Mouse (Mus musculus) gonadal fat pad, adult 2 months (tissue): ENCODE data around the gene Dnm2. TPM values are rescaled to one million over a fixed set of nuclear protein-coding genes. Genes with fewer than 3 reads are reported as not detected.

ENCODE experiments used
- DNase-seq: peaks from one replicate; pipeline ENCODE4 v3.0.0-alpha.2; 2012; ENCODE audit warnings: low read depth
- polyA plus RNA-seq: library from polyadenylated mRNA; depleted of rRNA; stranded (reverse); fragments of >200 nt; gene quantifications from 2 replicates; pipeline ENCODE4 v1.2.3, GENCODE M21; 2012

The Dnm2 gene
- polyA plus RNA-seq, 1 experiment: 81.3 TPM

DNA sequence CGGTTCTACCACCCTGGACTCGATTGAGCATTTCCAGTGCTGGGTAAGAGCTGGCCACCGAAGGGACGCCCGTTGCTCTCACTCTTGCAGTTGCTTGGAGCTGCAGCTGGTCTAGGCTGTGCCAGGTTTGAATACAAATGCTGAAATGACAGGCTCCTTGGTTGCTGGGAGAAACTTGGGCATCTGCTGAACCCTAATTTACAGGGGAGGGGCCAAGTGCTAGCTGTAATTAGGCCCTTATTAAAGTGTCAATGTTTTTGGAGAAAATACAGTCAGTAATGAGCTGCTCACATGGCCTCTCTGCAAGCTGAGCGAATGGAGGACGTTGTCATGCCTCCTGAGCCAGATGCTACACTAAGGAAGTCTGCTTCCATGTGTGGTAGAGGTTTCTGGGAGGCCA lies 6.0 kb downstream of the Dnm2 start:
- DNase-seq: no peak

DNA sequence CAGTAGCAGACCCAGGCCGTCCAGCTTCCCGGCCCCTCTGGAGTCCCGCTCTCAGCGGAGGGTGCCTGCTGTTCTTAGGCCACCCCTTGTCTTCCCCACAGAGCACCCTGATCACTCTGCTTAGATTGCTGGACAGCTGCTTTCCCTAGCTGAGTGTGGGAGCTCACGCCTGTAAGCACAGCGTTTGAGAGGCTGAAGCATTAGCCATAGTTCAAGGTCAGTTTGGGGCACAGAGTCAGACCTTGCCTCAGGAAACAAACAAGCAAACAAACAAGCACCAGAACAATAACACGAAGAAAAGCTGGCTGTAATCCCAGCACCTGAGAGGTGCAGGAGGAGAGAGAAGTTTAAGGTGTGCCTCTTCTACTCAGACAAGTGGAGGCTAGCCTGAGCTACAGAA lies 7.4 kb downstream of the Dnm2 start:
- DNase-seq: no peak

DNA sequence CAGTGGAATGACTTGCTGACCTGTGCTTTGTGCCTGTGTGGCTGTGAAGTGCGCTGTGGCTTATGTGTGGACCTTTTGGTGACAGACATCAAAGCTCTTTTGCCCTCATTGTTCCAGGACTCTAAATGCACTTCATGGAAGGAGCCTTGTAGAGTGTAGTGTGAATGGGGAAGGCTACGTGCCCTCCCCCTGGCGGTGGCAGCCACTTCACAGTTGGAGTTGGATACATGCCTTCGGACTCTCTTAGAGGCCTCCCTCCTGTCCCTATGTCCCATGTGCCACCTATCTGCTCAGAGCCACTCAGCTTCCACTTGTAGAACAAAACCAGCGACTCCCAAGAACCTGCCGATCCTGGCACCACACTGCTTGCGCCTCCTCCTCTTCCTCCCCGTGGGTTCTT lies 9.1 kb downstream of the Dnm2 start:
- no peak for DNase-seq

DNA sequence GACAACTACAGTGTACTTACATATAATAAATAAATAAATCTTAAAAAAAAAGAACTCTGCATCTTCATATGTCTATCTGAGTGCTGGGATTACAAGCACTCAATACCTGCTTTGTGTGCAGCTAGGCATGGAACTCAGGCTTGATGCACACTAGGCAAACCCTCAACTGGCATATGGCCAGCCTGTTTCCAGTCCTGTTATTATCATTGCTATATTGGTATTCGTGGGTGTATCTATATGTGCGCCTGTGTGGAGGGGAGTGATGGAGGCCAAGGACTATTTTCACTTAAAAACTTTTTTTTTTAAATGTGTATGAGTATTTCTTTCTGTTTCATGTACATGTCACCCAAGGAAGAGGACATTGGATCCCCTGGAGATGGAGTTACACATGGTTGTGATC lies 9.7 kb downstream of the Dnm2 start:
- no peak for DNase-seq

DNA sequence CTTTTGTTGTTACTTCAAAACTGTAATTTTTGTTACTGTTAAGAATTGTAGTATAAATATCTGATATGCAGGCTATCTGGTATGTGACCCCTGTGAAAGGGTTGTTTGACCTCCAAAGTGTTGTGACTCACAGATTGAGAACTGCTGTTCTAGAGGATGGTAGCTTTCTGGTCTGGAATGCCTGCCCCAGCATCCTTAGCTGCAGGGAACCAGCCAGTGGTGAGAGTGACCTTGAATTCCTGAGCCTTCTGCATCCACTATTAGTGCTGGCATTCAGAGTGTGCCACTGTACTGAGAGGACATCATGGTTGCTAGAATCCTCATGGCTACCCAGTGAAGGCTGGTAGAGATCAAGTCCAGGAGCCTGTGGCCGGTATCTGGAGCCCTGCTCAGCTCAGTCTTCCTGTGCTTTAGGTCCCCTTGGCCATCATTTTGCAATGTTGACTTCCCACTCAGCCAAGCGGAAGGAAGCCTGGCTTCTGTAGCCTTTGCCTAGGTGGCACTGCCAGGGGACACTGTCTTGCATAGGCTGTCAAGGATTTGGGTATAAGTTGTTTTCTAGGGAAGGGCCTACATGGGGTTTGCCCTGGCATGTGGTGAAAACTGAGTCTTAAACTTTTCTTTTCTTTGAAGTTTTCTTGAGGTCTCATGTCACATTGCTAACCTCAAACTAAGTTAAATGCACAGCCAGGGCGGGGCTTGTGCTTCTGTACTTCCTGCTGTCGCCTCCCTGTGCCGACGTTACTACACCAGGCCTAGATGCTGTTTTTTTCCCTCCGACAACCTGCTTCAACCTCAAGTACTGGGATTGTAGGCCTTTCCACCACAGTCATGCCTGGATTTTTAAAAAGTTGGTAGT lies 11.3 kb downstream of the Dnm2 start:
- no peak for DNase-seq

DNA sequence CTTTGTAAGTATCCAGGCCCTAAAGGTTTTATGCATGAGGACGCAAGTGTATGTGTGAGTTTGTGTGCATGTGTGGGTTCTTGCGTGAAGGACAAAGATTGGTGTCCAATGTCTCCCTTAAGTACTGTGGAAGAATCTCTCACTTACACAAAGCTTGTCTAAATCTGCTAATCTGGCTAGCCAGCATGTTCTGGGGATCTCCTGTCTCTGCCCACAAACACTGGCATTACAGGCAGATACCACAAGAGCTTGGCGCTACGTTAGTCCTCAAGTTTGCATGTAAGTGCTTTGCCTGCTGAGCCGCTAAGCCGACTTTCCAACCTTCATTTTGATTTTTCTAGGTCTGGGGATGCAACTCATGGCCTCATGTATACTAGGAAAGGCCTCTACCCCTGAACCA lies 12.9 kb downstream of the Dnm2 start:
- no peak for DNase-seq

DNA sequence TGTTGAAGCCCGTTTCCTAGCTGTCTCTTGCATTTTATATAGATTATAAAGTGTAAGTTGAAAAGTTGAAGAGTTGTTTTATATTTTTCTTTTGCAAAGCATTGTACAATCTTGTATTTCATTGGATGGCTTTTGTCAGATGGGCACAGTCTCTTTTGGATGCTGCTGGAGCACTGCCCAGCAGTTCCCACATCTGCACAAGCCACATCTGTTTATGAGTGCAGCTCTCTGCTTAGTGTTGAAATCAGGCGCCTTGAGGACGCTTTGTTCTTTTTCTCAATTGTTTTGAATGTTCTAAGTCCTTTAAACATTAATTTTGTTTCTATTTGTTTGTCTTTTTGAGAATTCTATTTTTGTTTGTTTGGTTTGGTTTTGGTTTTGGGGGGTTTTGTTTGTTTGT lies 13.5 kb downstream of the Dnm2 start:
- no peak for DNase-seq

DNA sequence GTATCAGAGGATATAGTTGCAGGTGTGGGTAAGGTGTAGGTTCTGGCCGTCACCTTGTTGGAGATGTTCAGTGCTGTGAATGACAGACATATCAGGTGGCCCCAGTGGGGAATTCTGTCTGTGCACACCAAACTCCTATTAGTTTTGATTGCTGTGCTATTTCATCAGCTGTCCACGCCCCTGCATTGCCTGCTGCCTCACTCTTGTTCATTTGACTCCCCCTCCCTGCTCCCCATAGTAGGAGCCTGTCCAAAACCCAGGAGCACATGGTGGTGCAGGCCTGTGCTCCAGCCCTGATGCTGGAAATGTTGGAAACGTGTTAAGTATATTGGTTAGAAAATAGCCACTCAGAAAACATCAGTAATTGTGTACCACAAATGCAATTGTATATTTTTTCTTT lies 14.7 kb downstream of the Dnm2 start:
- DNase-seq: no peak

DNA sequence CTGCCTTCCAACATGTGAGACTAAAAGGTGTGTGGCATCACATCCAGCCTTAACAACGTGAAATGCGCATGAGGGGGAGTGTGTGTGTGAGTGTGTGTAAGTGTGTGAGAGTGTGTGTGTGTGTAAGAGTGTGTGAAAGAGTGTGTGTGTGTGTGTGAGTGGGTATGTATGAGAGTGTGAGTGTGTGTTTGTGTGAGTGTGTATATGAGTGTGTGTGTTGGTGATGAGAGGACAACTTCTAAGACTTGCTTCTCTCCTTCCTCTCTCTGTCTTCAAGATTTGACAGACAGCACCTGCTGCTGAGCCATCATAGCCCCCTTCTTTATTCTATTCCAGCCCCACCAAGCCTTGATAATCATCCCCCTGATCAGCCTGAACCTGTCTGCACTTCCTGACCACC lies 15.2 kb downstream of the Dnm2 start:
- DNase-seq: no peak

DNA sequence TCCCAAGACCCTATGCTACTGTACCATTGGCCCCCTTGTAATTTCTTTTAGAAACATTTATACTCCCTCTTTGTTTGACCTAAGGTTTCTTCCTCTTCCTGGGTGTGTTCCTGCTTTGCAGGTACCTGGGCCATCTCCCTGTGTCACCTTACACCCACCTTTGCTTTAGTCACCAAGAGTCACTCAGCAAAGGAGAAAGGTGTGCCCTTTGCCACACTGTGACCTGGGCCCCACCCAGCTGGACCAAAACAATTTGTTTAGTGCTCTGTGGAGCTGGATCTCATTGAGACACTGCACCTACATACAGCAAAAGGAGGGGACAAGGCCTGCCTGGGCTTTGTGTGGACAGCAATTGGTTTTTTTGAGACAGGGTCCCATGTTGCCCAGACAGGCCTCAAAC lies 15.7 kb downstream of the Dnm2 start:
- no peak for DNase-seq

DNA sequence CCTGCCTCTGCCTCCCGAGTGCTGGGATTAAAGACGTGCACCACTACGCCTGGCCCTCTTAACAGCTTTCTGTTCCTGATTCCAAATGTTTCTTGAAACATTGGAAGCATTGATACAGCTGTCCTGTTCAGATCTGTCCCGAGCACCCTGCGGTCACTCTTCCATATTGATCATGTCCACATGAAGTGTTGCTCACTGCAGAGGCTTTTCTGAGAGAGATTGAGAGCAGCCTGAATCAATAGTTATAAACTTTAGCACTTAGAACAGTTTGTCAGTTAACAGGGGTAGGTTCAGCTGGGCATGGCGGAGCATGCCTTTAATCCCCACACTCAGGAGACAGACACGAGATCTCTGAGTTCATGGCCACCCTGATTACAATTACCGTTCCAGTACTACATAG lies 19.1 kb downstream of the Dnm2 start:
- DNase-seq: no peak

DNA sequence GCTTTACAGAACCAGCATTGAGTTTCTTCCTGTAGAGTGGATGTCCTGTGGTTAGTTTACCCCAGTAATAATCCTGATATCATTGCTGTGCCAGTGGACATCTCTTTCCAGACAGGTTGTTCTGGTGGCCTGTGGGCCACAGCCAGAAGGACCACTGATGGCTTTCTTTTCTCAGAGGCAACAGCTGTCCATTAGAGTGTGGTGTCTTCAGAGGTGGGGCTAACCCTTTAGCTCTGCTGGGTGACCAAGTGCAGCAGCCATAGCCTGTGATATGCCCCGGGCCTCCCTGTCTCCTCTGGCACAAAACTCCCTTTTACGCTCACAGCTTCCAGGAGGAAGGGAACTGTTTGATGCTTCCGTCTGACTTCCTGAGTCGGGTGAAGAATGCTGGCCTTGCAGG lies 19.9 kb downstream of the Dnm2 start:
- DNase-seq: no peak

DNA sequence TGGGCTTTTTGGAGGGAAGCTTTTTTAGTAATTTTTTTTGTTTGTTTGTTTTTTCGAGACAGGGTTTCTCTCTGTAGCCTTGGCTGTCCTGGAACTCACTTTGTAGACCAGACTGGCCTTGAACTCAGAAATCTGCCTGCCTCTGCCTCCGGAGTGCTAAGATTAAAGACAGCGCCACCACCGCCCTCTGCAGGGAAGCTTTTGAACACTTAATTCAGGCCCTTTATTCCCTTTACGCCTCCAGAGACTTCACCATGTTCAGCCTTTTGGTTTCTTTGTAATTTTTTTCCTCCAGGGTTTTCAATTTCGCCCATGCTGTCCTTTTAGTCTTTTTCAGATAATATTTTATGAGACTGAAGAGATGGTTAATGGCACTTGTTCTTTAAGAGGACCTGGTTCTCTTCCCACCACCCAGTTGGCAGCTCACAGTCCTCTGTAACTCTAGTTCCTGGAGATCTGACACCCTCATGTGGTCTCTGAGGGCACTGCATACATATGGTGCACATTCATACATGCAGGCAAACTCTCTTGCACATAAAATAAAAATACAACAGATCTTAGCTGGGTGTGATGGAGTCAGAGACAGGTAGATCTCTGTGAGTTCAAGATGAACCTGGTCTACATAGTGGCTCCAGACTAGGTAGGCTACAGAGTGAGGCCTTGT lies 20.5 kb downstream of the Dnm2 start:
- no peak for DNase-seq

DNA sequence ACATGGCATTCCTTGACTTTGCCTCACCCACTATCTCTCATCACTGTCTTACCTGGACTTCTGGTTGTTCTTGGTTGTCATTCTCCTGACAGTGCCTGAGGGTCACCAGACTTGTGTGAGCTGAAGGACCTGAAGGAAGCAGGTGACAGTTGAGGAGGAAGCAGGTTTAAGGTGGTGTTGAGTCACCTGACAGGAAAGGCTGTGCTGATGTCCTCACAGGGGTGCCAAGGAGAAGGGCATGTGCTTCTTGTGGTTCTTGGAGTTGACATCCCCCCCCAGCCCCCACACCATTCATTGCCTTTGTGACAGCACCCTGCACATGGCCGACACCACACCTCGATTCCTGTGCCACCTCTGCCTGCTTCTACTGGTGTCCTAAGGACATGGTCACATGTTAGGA lies 23.1 kb downstream of the Dnm2 start:
- peak; percentile 46 for DNase-seq

DNA sequence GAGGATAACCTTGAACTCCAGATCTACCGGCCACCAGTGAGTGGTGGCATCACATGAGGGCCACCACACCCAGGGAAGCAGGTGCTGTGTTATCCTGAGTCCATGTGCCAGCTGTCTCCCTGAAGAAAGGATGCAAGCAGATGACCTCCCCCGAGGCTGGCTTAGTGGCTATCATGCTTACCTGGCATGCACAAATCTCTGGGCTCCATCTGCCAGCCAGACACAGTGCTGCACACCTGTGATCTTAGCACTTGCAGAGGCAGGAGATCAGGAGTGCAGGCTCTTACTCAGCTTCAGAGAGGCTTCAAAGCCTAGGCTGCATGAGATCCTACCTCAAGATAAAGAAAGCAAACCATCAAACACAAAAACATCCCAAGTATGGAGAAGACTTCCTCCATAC lies 25.0 kb downstream of the Dnm2 start:
- DNase-seq: no peak

DNA sequence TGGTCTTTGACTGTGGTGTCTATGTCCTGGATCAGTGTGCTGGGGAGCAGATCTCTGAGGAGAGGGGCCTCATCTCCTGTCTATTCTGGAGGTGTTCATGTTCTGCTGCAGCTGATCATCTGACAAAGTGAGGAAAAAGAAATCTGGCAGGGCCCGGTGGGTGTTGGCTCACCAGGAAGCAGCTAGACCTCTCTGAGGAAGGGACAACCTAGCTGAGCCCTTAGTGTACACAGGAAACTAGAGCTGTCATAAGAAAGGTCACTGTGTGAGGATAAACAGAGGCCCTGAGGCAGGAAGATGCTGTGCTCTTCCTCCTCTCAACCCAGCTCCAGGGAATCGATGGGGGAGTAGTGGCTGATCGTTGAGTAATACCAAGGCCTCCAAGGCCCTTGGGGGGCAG lies 25.6 kb downstream of the Dnm2 start:
- DNase-seq: no peak

DNA sequence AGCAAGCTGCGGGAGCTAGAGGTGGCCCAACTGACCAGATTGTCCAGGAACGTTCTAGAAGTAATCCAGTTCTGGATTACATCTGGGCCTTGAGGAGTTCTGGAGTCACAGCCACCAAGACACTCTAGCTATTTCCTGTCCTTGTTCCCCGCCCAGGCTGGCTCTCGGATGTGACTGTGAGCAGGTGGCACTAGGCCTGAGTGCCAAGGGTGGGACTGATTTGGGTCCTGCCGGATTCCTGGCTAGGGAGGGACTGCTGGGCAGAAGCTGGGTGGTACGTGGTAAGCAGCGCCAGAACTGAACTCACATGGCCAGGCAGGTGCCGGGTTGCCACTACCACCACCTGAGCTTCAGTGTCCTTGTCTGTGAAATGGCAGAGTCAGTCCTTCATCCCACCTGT lies 26.7 kb downstream of the Dnm2 start:
- DNase-seq: no peak

DNA sequence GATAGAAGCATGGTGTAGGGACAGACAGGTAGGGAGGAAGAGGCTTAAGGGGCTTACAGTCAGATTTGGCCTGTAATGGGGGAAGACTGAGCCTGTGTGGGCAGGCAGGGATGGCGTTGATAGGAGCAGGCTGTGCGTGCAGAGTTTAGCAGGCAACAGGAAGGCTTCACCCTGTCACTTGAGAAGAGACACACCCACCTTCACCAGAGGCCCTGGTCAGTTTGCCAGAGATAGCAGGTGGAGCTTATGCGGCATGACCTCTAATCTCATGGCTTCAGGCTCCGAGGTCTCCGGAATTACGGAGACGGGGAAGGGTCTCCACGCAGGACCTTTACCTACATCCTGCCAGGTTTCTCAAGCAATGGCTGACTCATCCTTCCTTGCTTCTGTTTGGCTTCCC lies 27.2 kb downstream of the Dnm2 start:
- no peak for DNase-seq

DNA sequence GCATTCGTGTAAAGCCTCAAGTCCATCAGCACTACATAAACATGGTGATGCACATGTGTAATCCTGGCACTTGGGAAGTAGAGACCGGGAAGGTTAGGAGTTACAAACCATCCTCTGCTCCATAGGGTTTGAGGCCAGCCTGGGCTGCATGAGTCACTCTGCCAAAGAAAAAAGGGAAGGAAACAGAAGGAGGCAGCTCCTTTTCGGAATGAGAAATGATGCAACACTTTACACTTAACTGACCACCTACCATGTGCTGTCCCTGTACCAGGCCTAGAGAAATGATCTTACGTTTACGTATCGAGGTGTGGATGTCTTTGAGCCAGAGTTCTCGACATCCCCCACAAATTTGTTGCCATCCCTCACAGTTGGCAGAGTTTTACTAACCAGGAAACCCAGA lies 28.3 kb downstream of the Dnm2 start:
- no peak for DNase-seq

DNA sequence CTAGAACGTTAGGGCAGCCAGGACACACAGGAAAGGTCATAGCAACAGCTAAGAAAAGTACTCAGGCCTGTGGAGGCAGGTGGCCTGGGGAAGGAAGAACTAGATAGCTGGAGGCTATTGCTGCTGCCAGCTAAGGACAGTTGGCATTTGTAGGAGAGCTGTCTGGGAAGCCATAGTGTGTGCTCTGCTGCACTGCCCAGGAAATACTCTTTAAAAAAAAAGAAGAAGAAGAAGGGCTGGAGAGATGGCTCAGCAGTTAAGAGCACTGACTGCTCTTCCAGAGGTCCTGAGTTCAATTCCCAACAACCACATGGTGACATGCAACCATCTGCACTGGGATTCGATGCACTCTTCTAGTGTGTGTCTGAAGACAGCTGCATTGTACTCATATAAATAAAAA lies 28.8 kb downstream of the Dnm2 start:
- DNase-seq: no peak

DNA sequence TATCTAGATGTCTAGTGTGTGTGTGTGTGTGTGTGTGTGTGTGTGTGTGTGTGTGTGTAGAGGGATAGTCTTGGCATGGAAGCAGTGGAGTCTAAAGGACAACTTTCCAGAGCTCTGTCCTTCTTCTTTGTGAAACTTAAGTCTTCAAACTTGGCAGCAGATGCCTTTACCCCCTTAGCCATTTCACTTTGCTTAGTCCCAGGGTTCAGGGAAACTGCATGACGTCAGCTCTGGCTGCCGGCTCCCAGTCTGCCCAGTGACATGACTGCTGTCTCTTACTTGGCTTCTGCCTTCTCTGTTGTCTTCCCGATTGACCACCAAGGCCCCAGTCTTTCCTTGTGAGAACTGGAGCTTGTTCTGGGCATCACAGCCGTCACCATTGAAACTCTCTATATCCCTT lies 29.8 kb downstream of the Dnm2 start:
- DNase-seq: no peak

DNA sequence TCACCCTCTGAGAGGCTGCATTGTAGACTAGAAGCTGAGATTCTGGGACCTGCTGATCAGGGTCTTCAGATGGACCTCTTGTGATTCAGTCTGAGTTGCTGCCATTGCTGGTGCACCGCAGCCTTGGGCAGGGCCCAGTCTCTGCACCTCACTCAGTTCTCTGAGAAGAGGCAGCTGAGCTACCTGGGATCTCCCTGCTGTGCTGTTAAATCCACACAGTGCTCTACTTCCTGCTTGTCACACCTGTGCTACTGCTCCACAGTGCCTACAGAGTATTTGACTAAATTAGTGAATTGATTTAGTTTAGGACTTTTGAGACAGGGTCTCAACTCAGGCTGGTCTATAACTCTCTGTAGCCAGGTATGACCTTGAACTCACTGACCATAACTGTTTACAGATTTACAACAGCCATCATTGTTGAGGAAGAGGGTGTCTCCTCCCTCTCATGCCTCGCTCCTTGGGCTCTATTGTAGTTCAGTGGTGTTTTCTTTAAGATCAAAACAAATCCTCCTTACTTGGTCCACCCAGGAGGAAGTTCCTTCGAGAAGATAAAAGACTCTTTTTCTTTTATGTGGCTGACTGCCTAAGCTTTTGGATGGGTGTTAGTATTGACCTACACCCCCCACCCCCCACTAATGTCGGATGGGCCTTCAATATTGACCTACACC lies 30.5 kb downstream of the Dnm2 start:
- DNase-seq: no peak

DNA sequence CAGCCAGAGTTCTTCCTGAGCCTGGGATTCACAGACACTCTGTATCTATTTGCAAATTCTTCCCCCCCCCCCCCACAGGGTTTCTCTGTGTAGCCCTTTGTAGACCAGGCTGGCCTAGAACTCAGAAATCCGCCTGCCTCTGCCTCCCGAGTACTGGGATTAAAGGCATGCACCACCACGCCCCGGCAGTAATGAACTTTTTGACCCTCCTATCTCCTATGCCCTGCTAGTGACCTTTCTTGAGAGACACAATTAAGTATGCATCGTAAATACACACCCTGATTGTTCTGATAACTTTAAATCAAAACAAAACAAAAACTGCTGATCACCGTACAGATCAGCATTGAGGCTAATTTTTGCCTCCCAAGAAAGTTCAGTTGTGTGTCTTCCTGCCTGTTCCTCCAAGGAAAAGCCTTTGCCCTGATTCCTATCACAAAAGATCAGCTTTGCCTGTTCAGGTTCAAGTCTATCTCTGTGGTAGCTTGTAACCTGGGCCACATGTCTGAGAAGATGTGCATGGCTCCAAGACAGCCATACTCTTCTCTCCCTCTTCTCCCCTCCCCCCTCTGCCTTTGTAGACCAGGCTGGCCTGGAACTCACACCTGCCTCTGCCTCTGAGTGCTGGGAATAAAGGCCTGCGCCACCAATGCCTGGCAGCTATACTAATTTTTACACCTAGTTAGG lies 31.7 kb downstream of the Dnm2 start:
- no peak for DNase-seq
